Mouse (Mus musculus) G1E (cell line): ENCODE results near the gene Sesn3.
"Not testable (repeated sequence)": the region's sequence is repeated elsewhere in the genome, so short reads cannot be mapped to it uniquely, and the experiment has no call there.

Source experiments
- CTCF ChIP-seq: IDR thresholded peaks from 2 replicates; pipeline ENCODE4 v1.5.1; 2012; ENCODE audit warnings: low read depth, low read length, inconsistent platforms, mixed read lengths
- GATA1 ChIP-seq: IDR thresholded peaks from 2 replicates; pipeline ENCODE4 v1.6.1; 2012; ENCODE audit warnings: borderline replicate concordance, low read length, inconsistent platforms, mixed read lengths
- TAL1 ChIP-seq: conservative IDR thresholded peaks from 2 replicates; pipeline ENCODE4 v1.6.1; 2012; ENCODE audit warnings: low read depth, low read length, inconsistent platforms, mixed read lengths

DNA sequence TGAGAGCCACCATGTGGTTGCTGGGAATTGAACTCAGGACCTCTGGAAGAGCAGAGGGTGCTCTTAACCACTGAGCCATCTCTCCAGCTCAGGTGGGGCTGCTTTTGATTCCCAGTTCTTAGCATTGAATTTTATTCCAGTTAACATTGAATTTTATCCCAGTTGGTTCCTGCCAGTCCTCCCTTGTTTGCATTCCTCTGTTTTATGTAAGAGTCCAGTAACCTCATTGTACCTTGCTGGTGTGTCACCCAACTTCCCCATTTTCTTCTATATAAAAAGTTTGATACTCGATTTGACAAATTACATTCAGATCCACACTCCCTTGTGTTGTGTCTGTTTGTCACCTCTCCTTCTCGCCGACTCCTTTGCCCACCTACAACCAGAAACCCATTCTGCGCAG, 71.0 kb downstream of the Sesn3 start:
- TF ChIP-seq CTCF, TAL1, GATA1: not testable (repeated sequence)
